Mouse (Mus musculus) liver, adult 2 months (tissue): ENCODE data around the gene Vps11. TPM values are rescaled to one million over a fixed set of nuclear protein-coding genes. Genes with fewer than 3 reads are reported as not detected.

Source experiments
- DNase-seq: peaks from one replicate; pipeline ENCODE4 v3.0.0-alpha.2; 2011; ENCODE audit warnings: low read depth, low spot score; ENCODE audit errors: extremely low read depth
- H3K27ac ChIP-seq: fragments of 200-500 bp; replicated peaks from 2 replicates; pipeline ENCODE4 v1.5.1; 2012; ENCODE audit warnings: low read depth, mild to moderate bottlenecking, control low read depth, inconsistent platforms, low read length; ENCODE audit not compliant: insufficient read depth
- H3K27me3 ChIP-seq: fragments of 200-500 bp; 2 replicates; pipeline ENCODE4 v1.6.1; 2012; ENCODE audit warnings: mild to moderate bottlenecking, moderate library complexity, low read length, inconsistent platforms; ENCODE audit not compliant: control insufficient read depth, insufficient read depth
- H3K36me3 ChIP-seq: fragments of 200-500 bp; 2 replicates; pipeline ENCODE4 v1.6.1; 2012; ENCODE audit warnings: low read length, inconsistent platforms; ENCODE audit not compliant: control insufficient read depth, insufficient read depth
- H3K4me1 ChIP-seq: fragments of 200-500 bp; 2 replicates; pipeline ENCODE4 v1.6.1; 2011; ENCODE audit warnings: low read length; ENCODE audit not compliant: control insufficient read depth, insufficient read depth
- H3K4me3 ChIP-seq: fragments of 200-500 bp; 2 replicates; pipeline ENCODE4 v1.5.1; 2011; ENCODE audit warnings: low read depth, mild to moderate bottlenecking, control low read depth, low read length, moderate library complexity; ENCODE audit not compliant: insufficient read depth
- H3K79me2 ChIP-seq: fragments of 200-500 bp; 2 replicates; pipeline ENCODE4 v1.6.1; 2012; ENCODE audit warnings: inconsistent platforms, mild to moderate bottlenecking, low read length, moderate library complexity; ENCODE audit not compliant: control insufficient read depth, insufficient read depth
- H3K9ac ChIP-seq: fragments of 200-500 bp; 2 replicates; pipeline ENCODE4 v1.6.1; 2012; ENCODE audit warnings: low read depth, mild to moderate bottlenecking, control low read depth, inconsistent platforms, low read length
- CTCF ChIP-seq: fragments of 200-500 bp; IDR thresholded peaks from 2 replicates; pipeline ENCODE4 v1.5.1; 2011; ENCODE audit warnings: low read depth, low read length, control low read depth
- POLR2A ChIP-seq: fragments of 200-500 bp; IDR thresholded peaks from 2 replicates; pipeline ENCODE4 v1.6.1; 2011; ENCODE audit warnings: low read length, control low read depth; ENCODE audit not compliant: insufficient read depth; ENCODE audit errors: extremely low read depth
- WGBS: fragments of 180-500 bp; shearing (Covaris S2); methylation state at CpG from one replicate; pipeline ENCODE4 v1.1.7; 2018; 5-methylcytosine and 5-hydroxymethylcytosine counted together
- polyA plus RNA-seq: library from polyadenylated mRNA; depleted of rRNA; stranded (reverse); fragments of >200 nt; gene quantifications from 2 replicates; pipeline ENCODE4 v1.2.3, GENCODE M21; 2012
- total RNA-seq: library from RNA; depleted of rRNA; stranded (reverse); fragments of >200 nt; gene quantifications from 2 replicates; pipeline ENCODE4 v1.2.3, GENCODE M21; 2014

Vps11 gene
- total and polyA plus RNA-seq, 2 experiments = 14.5 to 17.0 TPM

DNA sequence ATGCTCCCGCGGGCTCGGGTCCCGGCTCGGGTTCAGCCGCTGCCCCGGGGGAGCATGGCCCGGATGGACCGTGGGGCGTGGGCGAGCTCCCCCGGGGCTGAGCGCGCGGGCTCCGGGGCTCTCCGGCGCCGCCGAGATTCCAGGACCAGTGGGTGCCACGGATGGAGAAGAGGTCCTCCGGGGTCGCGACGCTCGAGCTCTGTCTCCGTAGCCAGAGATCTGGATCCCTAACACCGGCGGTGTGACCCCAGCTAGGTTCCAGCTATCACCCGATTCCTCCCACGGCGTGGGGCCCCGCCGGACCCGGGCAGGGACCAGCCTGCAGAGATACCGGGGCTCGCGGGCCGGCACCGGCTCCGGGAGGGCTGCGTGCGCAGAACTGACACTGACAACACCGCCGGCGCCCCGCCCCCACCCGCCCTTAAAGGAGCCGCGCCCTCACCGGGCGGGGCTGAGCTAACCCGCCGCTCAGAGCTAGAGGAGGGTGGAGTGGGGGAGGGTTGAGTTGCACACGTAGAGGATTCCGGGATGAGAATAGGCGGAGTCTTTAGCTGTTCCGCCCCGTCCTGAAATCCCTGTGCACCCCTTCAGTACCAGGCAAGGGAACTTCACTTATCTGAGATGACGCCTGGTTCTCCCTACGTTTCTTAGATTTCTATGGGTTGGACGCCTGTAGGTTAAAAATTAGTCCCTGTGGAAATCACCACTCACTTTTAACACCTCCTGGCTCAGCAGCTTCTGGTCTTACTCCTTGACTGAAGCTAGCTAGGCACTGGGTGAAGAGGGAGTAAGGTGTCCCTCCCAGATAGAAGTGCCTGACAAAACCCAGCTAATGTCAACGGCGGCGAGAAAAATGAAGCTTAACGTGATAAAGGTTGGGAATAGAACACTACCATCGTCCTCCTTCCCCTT lies 41.3 kb downstream of the Vps11 start, which contains the start of gene C2cd2l:
Gene C2cd2l, minus strand, starts transcription at position 399 of the 912 bp plus-strand sequence.
- TF ChIP-seq CTCF = no peak
- peak; percentile 86 for TF ChIP-seq POLR2A
- DNase-seq = peak; percentile 93
- Histone ChIP-seq H3K4me3 (peak within 1 kb of the TSS; percentile 98), H3K79me2 (peaks cover 18% of the 10 kb centered on the region), H3K4me1 (peaks cover 14% of the 10 kb centered on the region), H3K9ac (peak within 1 kb of the TSS; percentile 99), H3K27ac (peak within 1 kb of the TSS; percentile 85), H3K27me3 (no peaks in the 10 kb centered on the region), H3K36me3 (peaks cover 14% of the 10 kb centered on the region; the same call in 1 of the 2 replicates)
- under 1% methylated on average over 67 of the region's 67 CpGs for WGBS

DNA sequence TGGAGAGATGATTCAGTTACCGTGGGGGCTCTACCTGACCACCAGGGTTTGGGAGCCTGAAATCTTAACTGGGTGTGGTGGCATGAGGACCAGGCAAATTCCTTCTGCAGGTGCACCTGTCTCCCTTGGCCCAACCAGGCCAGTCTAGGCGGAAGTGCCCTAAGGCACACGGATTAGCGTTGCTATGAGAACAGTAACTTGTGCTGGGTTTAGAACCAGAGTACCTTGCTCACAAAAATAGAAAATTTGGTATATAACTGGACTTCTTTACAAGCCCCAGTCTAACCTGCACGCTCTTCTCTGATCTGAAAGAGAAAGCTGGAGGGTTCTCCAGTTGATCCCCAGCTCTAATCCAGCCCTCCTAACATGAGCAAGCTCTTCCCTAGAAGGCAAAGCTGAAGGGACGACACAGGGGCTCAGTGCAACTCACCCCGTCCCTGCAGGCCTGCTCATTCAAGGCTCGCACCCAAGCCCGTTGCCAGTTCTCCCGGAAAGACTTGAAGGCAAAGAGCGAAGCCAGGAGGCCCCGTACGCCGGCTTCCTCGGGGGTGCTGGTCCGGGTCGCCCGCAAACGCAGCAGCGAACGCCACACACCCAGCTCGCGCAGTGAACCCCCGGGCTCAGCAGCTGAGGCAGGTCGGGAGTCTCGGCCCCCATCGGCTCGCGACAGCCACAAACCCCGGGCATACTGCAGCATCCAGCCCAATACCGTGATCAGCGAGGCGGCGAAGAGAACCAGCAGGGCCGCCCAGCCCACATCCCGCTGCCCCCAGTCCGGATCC lies 42.2 kb downstream of the Vps11 start:
- under 1% methylated on average over 36 of the region's 37 CpGs for WGBS
- DNase-seq = peak; percentile 52
- Histone ChIP-seq H3K9ac (peak overlapping the region; percentile 99), H3K4me1 (peaks cover 14% of the 10 kb centered on the region), H3K36me3 (peaks cover 17% of the 10 kb centered on the region; the same call in 1 of the 2 replicates), H3K27me3 (no peaks in the 10 kb centered on the region), H3K4me3 (peak overlapping the region; percentile 98), H3K79me2 (peaks cover 18% of the 10 kb centered on the region), H3K27ac (peak overlapping the region; percentile 85)
- no peak for TF ChIP-seq POLR2A
- TF ChIP-seq CTCF = no peak

DNA sequence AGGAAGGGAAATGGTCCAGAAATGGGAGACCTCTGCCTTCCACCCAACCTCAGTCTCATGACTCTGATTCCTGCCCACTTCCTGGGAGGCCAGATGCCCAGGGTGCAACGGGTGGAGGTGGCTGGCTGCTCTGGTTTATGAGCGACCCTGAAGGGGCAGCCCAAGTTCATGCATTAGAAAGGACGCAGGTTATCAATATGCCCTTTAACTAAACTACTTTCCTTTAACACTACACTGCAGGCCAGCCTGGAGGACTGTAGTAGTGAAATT lies 42.7 kb downstream of the Vps11 start:
- 3% methylated on average over 3 of the region's 3 CpGs for WGBS
- peaks cover 21% of the 10 kb centered on the region; the same call in 1 of the 2 replicates for H3K36me3 ChIP-seq
- no peak for DNase-seq
- TF ChIP-seq POLR2A = 0 out of 2 replicates have a peak, but pooled peaks have one; percentile 20
- no peak for TF ChIP-seq CTCF
- peaks cover 18% of the 10 kb centered on the region for H3K79me2 ChIP-seq
- H3K27me3 ChIP-seq = no peaks in the 10 kb centered on the region
- peaks cover 14% of the 10 kb centered on the region for H3K4me1 ChIP-seq
- peak overlapping the region; percentile 99 for H3K9ac ChIP-seq
- peak overlapping the region; percentile 98 for H3K4me3 ChIP-seq
- peak overlapping the region; percentile 85 for H3K27ac ChIP-seq

DNA sequence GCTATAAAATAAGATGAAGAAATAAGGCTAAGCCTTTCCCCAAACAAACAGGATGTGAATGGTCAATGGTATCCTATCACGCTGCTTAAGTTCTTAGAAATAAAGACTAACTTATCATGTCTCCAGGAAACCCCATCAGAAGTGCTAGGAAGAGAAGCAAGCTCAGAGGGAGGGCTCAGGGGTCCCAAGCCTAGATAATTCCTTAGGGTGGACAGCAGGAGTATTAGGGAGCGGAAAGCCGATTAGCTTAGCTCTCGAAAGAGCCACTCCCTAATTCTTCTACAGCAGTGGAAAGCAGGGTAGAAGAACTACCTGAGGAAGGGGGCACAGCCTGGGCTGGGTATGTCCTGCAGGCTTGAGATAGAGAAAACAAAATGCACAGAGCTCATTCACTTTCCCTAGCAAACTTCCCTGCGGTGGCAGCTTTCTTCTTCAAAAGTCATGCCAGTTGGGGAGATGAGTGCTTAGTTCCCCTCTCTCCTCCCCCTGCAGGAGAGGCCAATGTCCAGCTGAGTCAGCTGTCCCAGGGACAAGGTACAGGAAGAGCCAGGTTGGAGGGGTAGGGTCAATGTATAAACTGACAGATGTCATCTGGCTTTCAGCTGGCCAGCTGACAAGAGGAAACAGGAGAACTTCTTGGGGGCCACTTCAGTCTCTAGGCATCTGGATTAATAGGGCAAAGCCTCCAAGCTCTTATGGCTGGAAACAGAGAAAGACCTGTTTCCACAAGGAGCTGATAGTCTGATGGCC lies 43.2 kb downstream of the Vps11 start:
- 4% methylated on average over 5 of the region's 5 CpGs for WGBS
- no peak for TF ChIP-seq POLR2A
- TF ChIP-seq CTCF = no peak
- DNase-seq = peak; percentile 92
- Histone ChIP-seq H3K4me1 (peaks cover 14% of the 10 kb centered on the region), H3K27me3 (no peaks in the 10 kb centered on the region), H3K79me2 (peaks cover 18% of the 10 kb centered on the region), H3K4me3 (peak overlapping the region; percentile 98), H3K9ac (peak overlapping the region; percentile 99), H3K27ac (peak overlapping the region; percentile 85), H3K36me3 (peaks cover 22% of the 10 kb centered on the region; the same call in 1 of the 2 replicates)

DNA sequence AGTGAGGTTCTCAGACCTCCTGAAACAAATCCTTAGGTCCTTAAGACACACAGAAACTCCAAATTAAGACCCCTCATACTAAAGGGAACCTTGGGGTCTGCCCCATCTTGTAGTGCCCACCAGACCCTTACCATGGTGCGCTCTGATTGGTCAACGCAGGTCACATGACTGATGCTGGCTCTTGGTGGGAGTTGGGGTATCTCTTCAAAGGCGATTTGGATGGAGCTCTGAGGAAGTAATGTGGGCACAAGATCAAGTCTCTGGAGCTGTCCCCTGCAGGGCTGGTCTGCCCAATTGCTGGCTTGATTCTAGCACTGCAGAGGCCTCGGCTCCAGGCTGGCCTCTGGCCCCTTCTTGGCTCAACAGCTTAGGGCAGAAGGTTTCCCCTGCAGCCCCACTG lies 44.0 kb downstream of the Vps11 start:
- Histone ChIP-seq H3K27me3 (no peaks in the 10 kb centered on the region), H3K36me3 (peaks cover 30% of the 10 kb centered on the region; the same call in 1 of the 2 replicates), H3K4me3 (peak overlapping the region; percentile 98; the same call in 1 of the 2 replicates), H3K79me2 (peaks cover 18% of the 10 kb centered on the region), H3K27ac (peak overlapping the region; percentile 85), H3K4me1 (peaks cover 13% of the 10 kb centered on the region), H3K9ac (peak overlapping the region; percentile 50)
- DNase-seq = no peak
- TF ChIP-seq CTCF (no peak), POLR2A (no peak)
- WGBS = 64% methylated on average over 4 of the region's 4 CpGs
